Mouse (Mus musculus) erythroblast, embryonic 14.5 days (primary cell): ENCODE data around the gene Ythdf1. TPM values are rescaled to one million over a fixed set of nuclear protein-coding genes. Genes with fewer than 3 reads are reported as not detected.

ENCODE experiments used
- H3K27me3 ChIP-seq: 2 replicates; pipeline ENCODE4 v1.6.1; 2012; ENCODE audit warnings: inconsistent platforms; ENCODE audit not compliant: control insufficient read depth
- H3K36me3 ChIP-seq: 2 replicates; pipeline ENCODE4 v1.6.1; 2012; ENCODE audit warnings: mild to moderate bottlenecking, inconsistent platforms; ENCODE audit not compliant: control insufficient read depth
- H3K4me1 ChIP-seq: 2 replicates; pipeline ENCODE4 v1.6.1; 2012; ENCODE audit warnings: inconsistent platforms; ENCODE audit not compliant: control insufficient read depth
- H3K4me3 ChIP-seq: replicated peaks from 2 replicates; pipeline ENCODE3; 2012; ENCODE audit warnings: moderate library complexity, mild to moderate bottlenecking, inconsistent platforms
- H3K9me3 ChIP-seq: 2 replicates; pipeline ENCODE4 v1.6.1; 2012; ENCODE audit warnings: low read length, inconsistent platforms, mixed read lengths; ENCODE audit not compliant: control insufficient read depth
- GATA1 ChIP-seq: IDR thresholded peaks from 2 replicates; pipeline ENCODE4 v1.6.1; 2012; ENCODE audit warnings: low read length, inconsistent platforms, mixed read lengths
- TAL1 ChIP-seq: IDR thresholded peaks from 3 replicates; pipeline ENCODE4 v1.6.1; 2012; ENCODE audit warnings: low read length, inconsistent platforms, mixed read lengths
- polyA plus RNA-seq: library from polyadenylated mRNA; stranded (reverse); fragments of >175 nt; gene quantifications from 2 replicates; pipeline ENCODE4 v1.2.3, GENCODE M21; 2012

Gene Ythdf1
- polyA plus RNA-seq, 1 experiment, result 2.0 TPM

GRCm38 (mm10) chr2:180891075-180891834 is 29.5 kb downstream of the Ythdf1 start:
- peaks cover 6% of the 10 kb centered on the region; the same call in 1 of the 2 replicates for H3K9me3 ChIP-seq
- TF ChIP-seq TAL1 (no peak), GATA1 (no peak)
- peaks cover 88% of the 10 kb centered on the region for H3K27me3 ChIP-seq
- H3K4me3 ChIP-seq, result no peak overlapping the region
- peaks cover 4% of the 10 kb centered on the region for H3K4me1 ChIP-seq
- H3K36me3 ChIP-seq, result no peaks in the 10 kb centered on the region

GRCm38 (mm10) chr2:180890422-180891074 is 30.2 kb downstream of the Ythdf1 start:
- no peak overlapping the region for H3K4me3 ChIP-seq
- H3K4me1 ChIP-seq, result peaks cover 4% of the 10 kb centered on the region
- H3K27me3 ChIP-seq, result peaks cover 81% of the 10 kb centered on the region
- no peaks in the 10 kb centered on the region for H3K36me3 ChIP-seq
- peaks cover 6% of the 10 kb centered on the region; the same call in 1 of the 2 replicates for H3K9me3 ChIP-seq
- TF ChIP-seq GATA1 (no peak), TAL1 (no peak)

- no peak overlapping the region for H3K4me3 ChIP-seq
- no peaks in the 10 kb centered on the region for H3K36me3 ChIP-seq
- no peak for TF ChIP-seq GATA1
- peaks cover 6% of the 10 kb centered on the region; the same call in 1 of the 2 replicates for H3K9me3 ChIP-seq
- H3K4me1 ChIP-seq, result peaks cover 4% of the 10 kb centered on the region
- peaks cover 74% of the 10 kb centered on the region for H3K27me3 ChIP-seq
These were observed 30.8 kb downstream of the Ythdf1 start for GRCm38 (mm10) chr2:180889921-180890280.

- TF ChIP-seq TAL1, result no peak
- Histone ChIP-seq H3K36me3 (no peaks in the 10 kb centered on the region), H3K4me3 (no peak overlapping the region), H3K9me3 (peaks cover 5% of the 10 kb centered on the region; the same call in 1 of the 2 replicates), H3K4me1 (peaks cover 4% of the 10 kb centered on the region), H3K27me3 (peaks cover 69% of the 10 kb centered on the region)
These were observed 31.4 kb downstream of the Ythdf1 start for GRCm38 (mm10) chr2:180889271-180889920.

GRCm38 (mm10) chr2:180885270-180885669 is 35.5 kb downstream of the Ythdf1 start:
- no peaks in the 10 kb centered on the region for H3K36me3 ChIP-seq
- peaks cover 28% of the 10 kb centered on the region for H3K27me3 ChIP-seq
- TF ChIP-seq TAL1 (no peak), GATA1 (no peak)
- H3K9me3 ChIP-seq, result no peaks in the 10 kb centered on the region
- H3K4me1 ChIP-seq, result no peaks in the 10 kb centered on the region
- no peak overlapping the region for H3K4me3 ChIP-seq

- no peaks in the 10 kb centered on the region; the same call in 1 of the 2 replicates for H3K27me3 ChIP-seq
- TF ChIP-seq GATA1 (no peak), TAL1 (no peak)
- H3K4me3 ChIP-seq, result no peak overlapping the region
- no peaks in the 10 kb centered on the region for H3K4me1 ChIP-seq
- H3K9me3 ChIP-seq, result no peaks in the 10 kb centered on the region
- H3K36me3 ChIP-seq, result no peaks in the 10 kb centered on the region
These were observed 39.5 kb downstream of the Ythdf1 start for GRCm38 (mm10) chr2:180881281-180881680.

GRCm38 (mm10) chr2:180879365-180880067 is 41.2 kb downstream of the Ythdf1 start:
- no peak for TF ChIP-seq GATA1
- TF ChIP-seq TAL1, result no peak
- Histone ChIP-seq H3K9me3 (no peaks in the 10 kb centered on the region), H3K4me1 (no peaks in the 10 kb centered on the region), H3K36me3 (no peaks in the 10 kb centered on the region), H3K4me3 (no peak overlapping the region), H3K27me3 (no peaks in the 10 kb centered on the region)

- no peaks in the 10 kb centered on the region for H3K4me1 ChIP-seq
- no peaks in the 10 kb centered on the region for H3K9me3 ChIP-seq
- TF ChIP-seq GATA1, result no peak
- TF ChIP-seq TAL1, result no peak
- H3K27me3 ChIP-seq, result no peaks in the 10 kb centered on the region
- no peaks in the 10 kb centered on the region for H3K36me3 ChIP-seq
- no peak overlapping the region for H3K4me3 ChIP-seq
These were observed 50.7 kb downstream of the Ythdf1 start for GRCm38 (mm10) chr2:180870006-180870405.
